Mouse (Mus musculus) heart, adult 2 months (tissue): ENCODE measurements around the gene Amd1.

Source experiments
- CTCF ChIP-seq: fragments of 200-600 bp; IDR thresholded peaks from 2 replicates; pipeline ENCODE4 v1.8.1; 2022; ENCODE audit warnings: antibody characterized with exemption, mild to moderate bottlenecking, moderate library complexity
- POLR2A ChIP-seq: fragments of 200-500 bp; IDR thresholded peaks from 2 replicates; pipeline ENCODE4 v1.6.1; 2011; ENCODE audit warnings: mild to moderate bottlenecking, low read depth, low read length, control low read depth; ENCODE audit not compliant: insufficient read depth

DNA sequence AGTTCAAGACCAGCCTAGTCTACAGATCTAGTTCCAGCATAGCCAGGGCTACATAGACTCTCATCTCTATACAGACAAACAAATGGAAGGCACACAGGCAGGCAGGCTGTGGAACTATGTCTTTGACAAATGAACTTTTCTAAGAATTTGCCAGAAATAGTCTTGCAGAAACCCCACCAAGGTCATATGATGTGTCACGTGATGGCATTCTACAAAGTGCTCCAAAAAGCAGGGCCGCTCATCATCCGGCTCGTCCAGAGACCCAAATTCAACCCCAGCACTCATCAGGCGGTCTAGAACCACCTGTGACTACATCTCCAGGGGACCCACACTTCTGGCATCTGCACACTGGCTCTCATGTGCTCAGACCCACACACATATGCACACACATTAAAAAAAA lies 64.2 kb downstream of the Amd1 start:
- TF ChIP-seq CTCF (no peak), POLR2A (no peak)
